7 mouse cellular contexts compared by ENCODE assay signal in genomic region chr4:132420471-132420870, GRCm38 (mm10). TPM values are rescaled to one million over a fixed set of nuclear protein-coding genes. Genes with fewer than 3 reads are reported as not detected.
A peak's percentile ranks its signal among the peaks of the same experiment; 100 is the strongest.
DNase-seq lines count a peak whose midpoint lies in the region; ATAC-seq and TF ChIP-seq lines count a peak whose summit lies in the region.

No protein-coding gene starts in this region.

- no peak overlapping the region for H3K4me2 ChIP-seq in midbrain, postnatal 0 days (ENCODE audit: low read depth, low read length, poor library complexity, severe bottlenecking)
- H3K4me2 ChIP-seq in forebrain, embryonic 13.5 days: peak overlapping the region; percentile 64
- H3K4me2 ChIP-seq in limb, embryonic 15.5 days: peak overlapping the region; percentile 51

- peak overlapping the region; percentile 68 for H3K4me3 ChIP-seq in midbrain, embryonic 10.5 days
- H3K4me3 ChIP-seq in midbrain, postnatal 0 days (ENCODE audit: low read depth, low read length): no peak overlapping the region
- H3K4me3 ChIP-seq in forebrain, embryonic 13.5 days: peak overlapping the region; percentile 78
- peak overlapping the region; percentile 88; the same call in 1 of the 2 replicates for H3K4me3 ChIP-seq in limb, embryonic 15.5 days

- DNase-seq in midbrain, embryonic 10.5 days (ENCODE audit: low spot score): no peak
- no peak for DNase-seq in midbrain, postnatal 0 days (ENCODE audit: low spot score)
- no peak for DNase-seq in thymus, postnatal 4 days
- no peak for DNase-seq in layer of hippocampus, postnatal 14 days (ENCODE audit: low spot score in 2 of 2)
- DNase-seq in left cerebral cortex, adult 8-10 months (ENCODE audit: low spot score in 2 of 2): no peak

- no peaks in the 10 kb centered on the region for H3K9me3 ChIP-seq in midbrain, embryonic 10.5 days (replicated peaks)
- H3K9me3 ChIP-seq in midbrain, postnatal 0 days (ENCODE audit: low read length): no peaks in the 10 kb centered on the region
- 0 out of 2 replicates have a peak, but pooled peaks cover 3% of the 10 kb centered on the region for H3K9me3 ChIP-seq in forebrain, embryonic 13.5 days (replicated peaks)
- H3K9me3 ChIP-seq in limb, embryonic 15.5 days: no peaks in the 10 kb centered on the region

- H3K4me1 ChIP-seq in midbrain, embryonic 10.5 days: peaks cover 19% of the 10 kb centered on the region
- no peaks in the 10 kb centered on the region for H3K4me1 ChIP-seq in midbrain, postnatal 0 days (ENCODE audit: insufficient read depth, low read length)
- H3K4me1 ChIP-seq in forebrain, embryonic 13.5 days: peaks cover 20% of the 10 kb centered on the region
- peaks cover 13% of the 10 kb centered on the region; the same call in 1 of the 2 replicates for H3K4me1 ChIP-seq in limb, embryonic 15.5 days

- peaks cover 8% of the 10 kb centered on the region; the same call in 1 of the 2 replicates for H3K36me3 ChIP-seq in midbrain, embryonic 10.5 days
- no peaks in the 10 kb centered on the region for H3K36me3 ChIP-seq in midbrain, postnatal 0 days (ENCODE audit: insufficient read depth, low read length)
- H3K36me3 ChIP-seq in forebrain, embryonic 13.5 days (ENCODE audit: poor library complexity, severe bottlenecking): no peaks in the 10 kb centered on the region
- H3K36me3 ChIP-seq in limb, embryonic 15.5 days: no peaks in the 10 kb centered on the region

- 87% methylated on average over 5 of the region's 5 CpGs for WGBS in midbrain, embryonic 10.5 days
- 73% methylated on average over 5 of the region's 5 CpGs for WGBS in midbrain, postnatal 0 days
- 76% methylated on average over 5 of the region's 5 CpGs for WGBS in forebrain, embryonic 13.5 days
- WGBS in limb, embryonic 15.5 days: 66% methylated on average over 5 of the region's 5 CpGs

- no peak overlapping the region for H3K9ac ChIP-seq in midbrain, postnatal 0 days (replicated peaks; ENCODE audit: low read length, poor library complexity, severe bottlenecking)
- peak overlapping the region; percentile 90; the same call in 1 of the 2 replicates for H3K9ac ChIP-seq in forebrain, embryonic 13.5 days
- H3K9ac ChIP-seq in limb, embryonic 15.5 days: no peak overlapping the region

- no peak for TF ChIP-seq CTCF in midbrain, postnatal 0 days (IDR thresholded peaks at IDR 0.05)

- ATAC-seq in midbrain, postnatal 0 days (ENCODE audit: low FRiP score): no peak
- ATAC-seq in forebrain, embryonic 13.5 days: no peak
- no peak for ATAC-seq in limb, embryonic 15.5 days (ENCODE audit: insufficient number of reproducible peaks, low FRiP score, low TSS enrichment, low read depth)

- H3K27ac ChIP-seq in midbrain, embryonic 10.5 days (replicated peaks): peak overlapping the region; percentile 98
- H3K27ac ChIP-seq in midbrain, postnatal 0 days (ENCODE audit: low read depth, low read length): no peak overlapping the region
- H3K27ac ChIP-seq in forebrain, embryonic 13.5 days: no peak overlapping the region
- H3K27ac ChIP-seq in limb, embryonic 15.5 days: no peak overlapping the region

- no peaks in the 10 kb centered on the region for H3K27me3 ChIP-seq in midbrain, embryonic 10.5 days (ENCODE audit: low read depth, poor library complexity, severe bottlenecking)
- no peaks in the 10 kb centered on the region for H3K27me3 ChIP-seq in midbrain, postnatal 0 days (ENCODE audit: insufficient read depth, low read length)
- H3K27me3 ChIP-seq in forebrain, embryonic 13.5 days: no peaks in the 10 kb centered on the region
- no peaks in the 10 kb centered on the region for H3K27me3 ChIP-seq in limb, embryonic 15.5 days

RNA-seq across cellular contexts. Expression of gene Phactr4, which starts 1.8 kb away (rescaled TPM):
- 23.6 and 27.3 TPM in 2 replicates for polyA plus RNA-seq in midbrain, embryonic 10.5 days (2016; fragmentation: Nextera tagmentation; extraction: Ambion mirVana)
- 3.8 and 4.8 TPM in 2 replicates for total RNA-seq in midbrain, postnatal 0 days (2014; rRNA removed)
- polyA plus RNA-seq in midbrain, postnatal 0 days (2015; fragmentation: Nextera tagmentation; extraction: Ambion mirVana): 4.8 and 4.9 TPM in 2 replicates
- polyA plus RNA-seq in forebrain, embryonic 13.5 days (2015; fragmentation: Nextera tagmentation; extraction: Ambion mirVana): 17.5 and 18.7 TPM in 2 replicates
- 20.1 and 20.9 TPM in 2 replicates for polyA plus RNA-seq in limb, embryonic 15.5 days (2015; fragmentation: Nextera tagmentation; extraction: Ambion mirVana)
- total RNA-seq in layer of hippocampus, postnatal 14 days (2021): 10 to 100 TPM in 1 of 2 experiments, 1 to 10 TPM in 1; 9.3 to 10.5 TPM
- 10 to 100 TPM in 2 of 4 experiments, 1 to 10 TPM in 2; 8.9 to 14.6 (median 11.9) TPM for total RNA-seq in left cerebral cortex, adult 8-10 months (2022)

RNA-seq across cellular contexts. Expression of gene Med18, which starts 43.2 kb away (rescaled TPM):
- 32.6 and 35.3 TPM in 2 replicates for polyA plus RNA-seq in midbrain, embryonic 10.5 days (2016; fragmentation: Nextera tagmentation; extraction: Ambion mirVana)
- total RNA-seq in midbrain, postnatal 0 days (2014; rRNA removed): 14.3 and 17.5 TPM in 2 replicates
- polyA plus RNA-seq in midbrain, postnatal 0 days (2015; fragmentation: Nextera tagmentation; extraction: Ambion mirVana): 13.0 and 13.1 TPM in 2 replicates
- polyA plus RNA-seq in forebrain, embryonic 13.5 days (2015; fragmentation: Nextera tagmentation; extraction: Ambion mirVana): 26.1 and 28.1 TPM in 2 replicates
- 22.2 and 24.1 TPM in 2 replicates for polyA plus RNA-seq in limb, embryonic 15.5 days (2015; fragmentation: Nextera tagmentation; extraction: Ambion mirVana)
- 1 to 10 TPM; 6.6 to 7.9 TPM for total RNA-seq in layer of hippocampus, postnatal 14 days (2021)
- total RNA-seq in left cerebral cortex, adult 8-10 months (2022): 10 to 100 TPM in 2 of 4 experiments, 1 to 10 TPM in 2; 9.2 to 12.0 (median 9.8) TPM
